Mouse (Mus musculus): ENCODE data around the gene Foxo3. TPM values are rescaled to one million over a fixed set of nuclear protein-coding genes. Genes with fewer than 3 reads are reported as not detected.

Foxo3 gene
- polyA plus RNA-seq, 1 experiment from 2014 or later = 2.5 TPM

DNA sequence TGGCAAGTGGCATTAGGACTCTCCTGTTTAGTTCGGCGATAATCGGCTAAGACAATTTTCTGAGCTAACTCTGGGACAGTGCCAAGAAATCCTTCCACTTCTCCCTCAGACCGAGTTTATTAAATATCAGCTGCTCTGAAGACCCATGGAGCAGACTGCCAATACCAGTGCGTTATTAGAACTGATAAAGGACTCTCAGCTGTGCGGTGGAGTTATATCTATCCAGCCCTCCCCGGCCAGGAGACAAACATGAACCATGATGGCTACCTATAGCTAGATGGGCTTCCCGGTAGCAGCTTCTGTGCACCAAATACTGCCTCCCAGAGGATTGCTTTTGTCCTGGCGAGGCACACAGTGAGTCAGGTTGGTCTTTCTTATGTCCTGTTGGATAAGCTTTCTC, 134.5 kb downstream of the Foxo3 start:
- H3K4me3 ChIP-seq = no peak overlapping the region
- WGBS = 84% methylated on average over 9 of the region's 9 CpGs
- no peaks in the 10 kb centered on the region for H3K36me3 ChIP-seq
- 0 out of 2 replicates have a peak, but pooled peaks cover 4% of the 10 kb centered on the region for H3K9me3 ChIP-seq
- no peak overlapping the region for H3K27ac ChIP-seq
- H3K27me3 ChIP-seq (ENCODE audit: insufficient read depth, poor library complexity, severe bottlenecking) = no peaks in the 10 kb centered on the region
- H3K4me1 ChIP-seq (replicated peaks) = no peaks in the 10 kb centered on the region
- DNase-seq (ENCODE audit: low spot score) = no peak

DNA sequence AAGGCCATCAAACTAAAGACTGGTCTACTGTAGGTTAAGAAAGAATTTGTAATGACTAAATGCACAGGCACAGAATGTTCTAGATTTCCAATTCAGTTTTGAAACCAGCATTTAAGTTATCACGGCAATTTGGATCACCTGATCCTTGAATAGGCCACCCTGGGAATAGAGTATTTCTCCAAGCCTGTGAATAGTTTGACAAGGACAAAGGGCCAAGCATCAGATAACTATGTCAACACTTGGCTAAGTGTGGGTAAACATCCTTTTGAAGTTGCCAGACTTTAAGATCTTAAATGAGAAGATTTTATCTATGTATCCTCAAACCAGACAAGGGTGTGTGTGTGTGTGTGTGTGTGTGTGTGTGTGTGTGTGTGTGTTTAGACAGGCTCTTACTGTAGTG, 136.8 kb downstream of the Foxo3 start:
- Histone ChIP-seq H3K4me3 (no peak overlapping the region), H3K27ac (no peak overlapping the region), H3K27me3 (ENCODE audit: insufficient read depth, poor library complexity, severe bottlenecking) (no peaks in the 10 kb centered on the region), H3K4me1 (replicated peaks) (0 out of 2 replicates have a peak, but pooled peaks cover 5% of the 10 kb centered on the region), H3K36me3 (no peaks in the 10 kb centered on the region), H3K9me3 (0 out of 2 replicates have a peak, but pooled peaks cover 4% of the 10 kb centered on the region)
- WGBS = 78% methylated on average over 1 of the region's 1 CpGs
- DNase-seq (ENCODE audit: low spot score) = no peak

DNA sequence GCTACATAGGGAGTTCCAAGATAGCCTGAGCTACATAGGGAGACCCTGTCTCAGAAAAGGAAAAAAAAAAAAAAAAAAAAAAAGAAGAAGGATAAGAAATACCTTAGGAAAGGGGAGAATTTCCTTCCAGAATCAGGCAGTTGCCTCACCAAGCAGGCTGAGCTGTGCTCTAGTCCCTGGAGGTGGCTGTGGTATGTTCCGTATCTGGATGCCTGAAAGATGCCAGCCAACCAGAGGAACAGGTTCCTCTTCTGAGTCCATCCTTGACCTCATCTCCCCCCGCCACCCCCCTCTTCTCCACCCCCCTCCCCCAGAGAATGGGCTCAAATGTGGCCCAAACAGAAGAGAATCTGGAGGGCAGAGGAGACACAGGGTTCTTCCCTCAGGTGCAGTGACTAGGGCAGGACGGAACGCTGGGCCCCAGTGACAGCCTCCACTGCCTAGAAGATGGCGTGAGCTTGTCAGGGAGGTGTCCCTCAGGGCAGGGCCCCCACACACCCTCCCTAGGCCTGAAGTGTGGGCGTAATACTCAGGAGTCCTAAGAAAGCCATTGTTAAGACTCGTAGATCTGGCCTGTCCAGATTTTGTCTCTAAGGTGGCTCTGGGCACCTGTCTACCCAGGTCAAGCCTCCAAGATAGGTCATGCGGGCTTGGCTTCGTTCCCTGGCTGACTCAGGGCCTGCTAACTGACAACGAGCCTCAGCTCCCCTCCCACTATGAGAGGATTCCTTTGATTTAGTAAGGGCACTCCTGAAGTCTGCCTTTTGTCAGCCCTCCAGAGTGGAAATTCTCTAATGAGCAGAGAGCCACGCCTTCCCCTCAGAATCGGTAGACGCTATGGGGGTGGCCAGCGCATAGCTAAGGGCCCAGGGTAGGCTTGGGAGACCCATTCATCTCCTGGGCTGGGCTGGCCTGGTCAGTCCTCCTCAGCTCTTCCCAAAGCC, 141.5 kb downstream of the Foxo3 start:
- Histone ChIP-seq H3K4me3 (no peak overlapping the region), H3K4me1 (replicated peaks) (0 out of 2 replicates have a peak, but pooled peaks cover 8% of the 10 kb centered on the region), H3K36me3 (no peaks in the 10 kb centered on the region), H3K9me3 (0 out of 2 replicates have a peak, but pooled peaks cover 4% of the 10 kb centered on the region), H3K27me3 (ENCODE audit: insufficient read depth, poor library complexity, severe bottlenecking) (no peaks in the 10 kb centered on the region), H3K27ac (no peak overlapping the region)
- 83% methylated on average over 14 of the region's 14 CpGs for WGBS
- DNase-seq (ENCODE audit: low spot score) = no peak

Other genes starting within 250 kb of the Foxo3 start
- gene Afg1l, start 201.8 kb upstream of the Foxo3 start, polyA plus RNA-seq (2016; fragmentation: Nextera tagmentation; extraction: Ambion mirVana) = 4.6 and 4.8 TPM in 2 replicates
- gene Snx3, start 225.3 kb upstream of the Foxo3 start, polyA plus RNA-seq (2016; fragmentation: Nextera tagmentation; extraction: Ambion mirVana) = 235 and 242 TPM in 2 replicates